Mouse (Mus musculus) intestine, embryonic 14.5 days (tissue): ENCODE data around the gene Cnot3. TPM values are rescaled to one million over a fixed set of nuclear protein-coding genes. Genes with fewer than 3 reads are reported as not detected.

Experiments
- ATAC-seq: fragments of 200-750 bp; cut with Nextera tagmentation; replicated peaks from 2 replicates; pipeline ENCODE4 v1.8.0; 2017; ENCODE audit warnings: low read depth, moderate number of reproducible peaks, moderate TSS enrichment, moderate library complexity; ENCODE audit not compliant: low FRiP score, low TSS enrichment
- DNase-seq: peaks from one replicate; pipeline ENCODE4 v3.0.0-alpha.2; 2018; ENCODE audit warnings: low spot score
- H3K27ac ChIP-seq: fragments of 300-500 bp; sonication (generic); 2 replicates; pipeline ENCODE4 v1.5.1; 2014; ENCODE audit warnings: low read depth, mild to moderate bottlenecking, control low read depth
- H3K27me3 ChIP-seq: fragments of 300-500 bp; sonication (generic); replicated peaks from 2 replicates; pipeline ENCODE4 v1.6.1; 2014; ENCODE audit warnings: low read length, control low read depth; ENCODE audit not compliant: control insufficient read depth, insufficient read depth
- H3K36me3 ChIP-seq: fragments of 300-500 bp; sonication (generic); 2 replicates; pipeline ENCODE4 v1.6.1; 2014; ENCODE audit warnings: low read length, control low read depth; ENCODE audit not compliant: control insufficient read depth, insufficient read depth
- H3K4me1 ChIP-seq: fragments of 300-500 bp; sonication (generic); replicated peaks from 2 replicates; pipeline ENCODE4 v1.6.1; 2014; ENCODE audit warnings: low read length, control low read depth, mixed read lengths; ENCODE audit not compliant: control insufficient read depth, insufficient read depth
- H3K4me2 ChIP-seq: fragments of 300-500 bp; sonication (generic); 2 replicates; pipeline ENCODE4 v1.6.1; 2014; ENCODE audit warnings: low read length
- H3K4me3 ChIP-seq: fragments of 300-500 bp; sonication (generic); 2 replicates; pipeline ENCODE4 v1.5.1; 2014; ENCODE audit warnings: low read depth, low read length, control low read depth, mixed read lengths
- H3K9ac ChIP-seq: fragments of 300-500 bp; sonication (generic); 2 replicates; pipeline ENCODE4 v1.6.1; 2014; ENCODE audit warnings: mild to moderate bottlenecking, low read length
- H3K9me3 ChIP-seq: fragments of 300-500 bp; sonication (generic); 2 replicates; pipeline ENCODE4 v1.6.1; 2016; ENCODE audit warnings: low read length, control low read depth; ENCODE audit not compliant: control insufficient read depth
- WGBS: fragments of 180-500 bp; shearing (Covaris S2); extraction: QIAGEN DNeasy Blood & Tissue Kit; methylation state at CpG from one replicate; pipeline ENCODE4 v1.1.7; 2014; 5-methylcytosine and 5-hydroxymethylcytosine counted together
- polyA plus RNA-seq: library from polyadenylated mRNA; unstranded; fragments of >200 nt; fragmentation: Nextera tagmentation; extraction: Ambion mirVana; gene quantifications from 2 replicates; pipeline ENCODE4 v1.2.1, GENCODE M21; 2014

Gene Cnot3
- polyA plus RNA-seq, 1 experiment from 2014 or later = 71.7 TPM

- WGBS = 88% methylated on average over 13 of the region's 13 CpGs
- H3K4me3 ChIP-seq = no peak overlapping the region
- no peaks in the 10 kb centered on the region for H3K27me3 ChIP-seq
- no peak overlapping the region for H3K4me2 ChIP-seq
- 0 out of 2 replicates have a peak, but pooled peaks cover under 1% of the 10 kb centered on the region for H3K9me3 ChIP-seq
- DNase-seq (no peak), ATAC-seq (no peak)
- H3K4me1 ChIP-seq = 0 out of 2 replicates have a peak, but pooled peaks cover 2% of the 10 kb centered on the region
- H3K27ac ChIP-seq = no peak overlapping the region
- no peak overlapping the region for H3K9ac ChIP-seq
- H3K36me3 ChIP-seq = no peaks in the 10 kb centered on the region
Measured at GRCm38 (mm10) chr7:3611006-3611405, 34.1 kb upstream of the Cnot3 start.

- Histone ChIP-seq H3K36me3 (no peaks in the 10 kb centered on the region), H3K4me2 (no peak overlapping the region), H3K9me3 (no peaks in the 10 kb centered on the region), H3K4me3 (no peak overlapping the region), H3K4me1 (peaks cover 9% of the 10 kb centered on the region; the same call in 1 of the 2 replicates), H3K9ac (no peak overlapping the region), H3K27me3 (no peaks in the 10 kb centered on the region), H3K27ac (no peak overlapping the region)
- no peak for DNase-seq
- no peak for ATAC-seq
- 78% methylated on average over 3 of the region's 3 CpGs for WGBS
Measured at GRCm38 (mm10) chr7:3614021-3614420, 31.0 kb upstream of the Cnot3 start.

- Histone ChIP-seq H3K4me2 (0 out of 2 replicates have a peak within 1 kb of the TSS, but pooled peaks have one; percentile 20), H3K36me3 (peaks cover 19% of the 10 kb centered on the region), H3K27ac (no peak within 1 kb of the TSS), H3K4me3 (peak within 1 kb of the TSS; percentile 72; the same call in 1 of the 2 replicates), H3K4me1 (peaks cover 7% of the 10 kb centered on the region; the same call in 1 of the 2 replicates), H3K9ac (no peak within 1 kb of the TSS), H3K27me3 (no peaks in the 10 kb centered on the region), H3K9me3 (no peaks in the 10 kb centered on the region)
- WGBS = 85% methylated on average over 4 of the region's 4 CpGs
- DNase-seq (no peak), ATAC-seq (no peak)
Measured at GRCm38 (mm10) chr7:3616057-3616388, 29.0 kb upstream of the Cnot3 start, which contains the start of gene Oscar. Gene Oscar, minus strand, starts transcription at chr7:3616157.

GRCm38 (mm10) chr7:3616389-3617241 lies 28.5 kb upstream of the Cnot3 start:
- ATAC-seq (peak; percentile 20), DNase-seq (no peak)
- Histone ChIP-seq H3K36me3 (peaks cover 25% of the 10 kb centered on the region), H3K4me3 (peak overlapping the region; percentile 72), H3K27ac (no peak overlapping the region), H3K4me1 (peaks cover 7% of the 10 kb centered on the region; the same call in 1 of the 2 replicates), H3K27me3 (no peaks in the 10 kb centered on the region), H3K9me3 (no peaks in the 10 kb centered on the region), H3K4me2 (0 out of 2 replicates have a peak overlapping the region, but pooled peaks have one; percentile 20), H3K9ac (no peak overlapping the region)
- 39% methylated on average over 6 of the region's 6 CpGs for WGBS

- no peaks in the 10 kb centered on the region for H3K27me3 ChIP-seq
- no peaks in the 10 kb centered on the region for H3K9me3 ChIP-seq
- DNase-seq (peak; percentile 86), ATAC-seq (peak; percentile 96)
- H3K27ac ChIP-seq = peak within 1 kb of the TSS; percentile 51; the same call in 1 of the 2 replicates
- WGBS = under 1% methylated on average over 32 of the region's 32 CpGs
- H3K4me2 ChIP-seq = peak within 1 kb of the TSS; percentile 85
- H3K4me1 ChIP-seq = peaks cover 7% of the 10 kb centered on the region; the same call in 1 of the 2 replicates
- peak within 1 kb of the TSS; percentile 72 for H3K4me3 ChIP-seq
- H3K9ac ChIP-seq = peak within 1 kb of the TSS; percentile 84
- H3K36me3 ChIP-seq = peaks cover 32% of the 10 kb centered on the region
Measured at GRCm38 (mm10) chr7:3617242-3617995, 27.6 kb upstream of the Cnot3 start, which contains the start of gene Ndufa3. Gene Ndufa3, plus strand, starts transcription at chr7:3617373.

GRCm38 (mm10) chr7:3629030-3629429 lies 16.0 kb upstream of the Cnot3 start:
- H3K27me3 ChIP-seq = no peaks in the 10 kb centered on the region
- H3K9me3 ChIP-seq = no peaks in the 10 kb centered on the region
- H3K9ac ChIP-seq = peak overlapping the region; percentile 73
- H3K4me1 ChIP-seq = peaks cover 14% of the 10 kb centered on the region
- H3K4me3 ChIP-seq = peak overlapping the region; percentile 68
- peak; percentile 24; the same call in 1 of the 2 replicates for ATAC-seq
- H3K27ac ChIP-seq = no peak overlapping the region
- H3K36me3 ChIP-seq = peaks cover 44% of the 10 kb centered on the region
- 34% methylated on average over 4 of the region's 4 CpGs for WGBS
- H3K4me2 ChIP-seq = peak overlapping the region; percentile 97
- DNase-seq = no peak

- ATAC-seq = peak; percentile 90
- WGBS = 1% methylated on average over 47 of the region's 47 CpGs
- H3K4me3 ChIP-seq = peak within 1 kb of the TSS; percentile 68
- no peaks in the 10 kb centered on the region for H3K27me3 ChIP-seq
- peaks cover 14% of the 10 kb centered on the region for H3K4me1 ChIP-seq
- peak; percentile 98 for DNase-seq
- peak within 1 kb of the TSS; percentile 67 for H3K27ac ChIP-seq
- H3K36me3 ChIP-seq = peaks cover 42% of the 10 kb centered on the region
- peak within 1 kb of the TSS; percentile 73 for H3K9ac ChIP-seq
- H3K4me2 ChIP-seq = peak within 1 kb of the TSS; percentile 97
- no peaks in the 10 kb centered on the region for H3K9me3 ChIP-seq
Measured at GRCm38 (mm10) chr7:3629543-3630477, 15.3 kb upstream of the Cnot3 start, which contains the start of the genes Tfpt and Prpf31. Gene Tfpt, minus strand, starts transcription at chr7:3629929. Gene Prpf31, plus strand, starts transcription at chr7:3629985.
